Mouse (Mus musculus) E14TG2a.4 (cell line): ENCODE data around the gene Wipf1.

ENCODE experiments used
- CTCF ChIP-seq: conservative IDR thresholded peaks from 2 replicates; pipeline ENCODE4 v1.5.1; 2014; ENCODE audit warnings: low read length
- NANOG ChIP-seq: IDR thresholded peaks from 2 replicates; pipeline ENCODE4 v1.6.1; 2014; ENCODE audit warnings: borderline replicate concordance, low read length, mixed read lengths
- POU5F1 ChIP-seq: IDR thresholded peaks from 2 replicates; pipeline ENCODE4 v1.6.1; 2014; ENCODE audit warnings: low read length, borderline replicate concordance

GRCm38 (mm10) chr2:73513204-73513749 lies 16.3 kb downstream of the Wipf1 start:
- no peak for TF ChIP-seq CTCF
- no peak for TF ChIP-seq POU5F1
- TF ChIP-seq NANOG = no peak
